Mouse (Mus musculus): Measurements from ENCODE around the gene Lgr5.

DNA sequence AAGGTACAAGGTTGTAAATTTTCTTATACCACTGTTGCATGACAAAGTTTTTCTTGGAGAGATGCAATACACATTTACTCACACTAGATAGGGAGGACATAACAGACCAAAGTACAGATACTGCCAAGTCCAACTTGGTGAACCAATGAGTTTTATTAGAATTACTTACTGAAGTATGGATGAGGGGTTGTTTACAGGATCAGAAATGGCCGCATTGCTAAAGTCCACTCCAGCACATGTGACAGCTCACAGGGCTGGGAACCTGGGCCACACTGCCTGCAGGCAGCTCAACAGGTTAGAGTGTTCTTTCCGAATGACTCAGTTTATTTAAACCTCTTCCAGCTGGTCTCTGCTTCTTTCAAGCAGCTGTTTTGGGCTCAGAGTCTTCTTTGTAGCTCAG lies 37.4 kb upstream of the Lgr5 start:
- TF ChIP-seq CTCF (IDR thresholded peaks at IDR 0.05; ENCODE audit: low read depth, low read length): no peak
- no peak for TF ChIP-seq POLR2A (IDR thresholded peaks at IDR 0.05; ENCODE audit: borderline replicate concordance, low read depth, low read length)

Data from bone marrow macrophage, adult 2 months (primary cell).